Mouse (Mus musculus): Measurements from ENCODE around the gene Ntf3. TPM values are rescaled to one million over a fixed set of nuclear protein-coding genes. Genes with fewer than 3 reads are reported as not detected.

Ntf3 gene
- total RNA-seq, 2 experiments from 2014 or later, result 2.7 to 3.0 TPM

- intact Hi-C loops (cut with DNase I), result no loop called here
- peak in 1 of 2 experiments; percentile 44 for DNase-seq (ENCODE audit: low spot score in 2 of 2)
These were observed 5.0 kb downstream of the Ntf3 start for GRCm38 (mm10) chr6:126161571-126162340.

- intact Hi-C loops (cut with DNase I), result no loop called here
- DNase-seq (ENCODE audit: low spot score in 2 of 2), result no peak
These were observed 6.7 kb downstream of the Ntf3 start for GRCm38 (mm10) chr6:126160067-126160411.

GRCm38 (mm10) chr6:126159279-126160066 lies 7.2 kb downstream of the Ntf3 start:
- intact Hi-C loops (cut with DNase I), result loop anchor here (5.0 to 10.0 kb wide), 4 partner anchors 173 to 395 kb away; no protein-coding TSS in a partner anchor

GRCm38 (mm10) chr6:126155928-126156327 lies 10.8 kb downstream of the Ntf3 start:
- intact Hi-C loops (cut with DNase I), result loop anchor here (5.0 to 10.0 kb wide), 4 partner anchors 176 to 399 kb away; no protein-coding TSS in a partner anchor
- peak in 1 of 2 experiments; percentile 52 for DNase-seq (ENCODE audit: low spot score in 2 of 2)

More at GRCm38 (mm10) chr6:126159279-126160066, 7.2 kb downstream of the Ntf3 start:
- DNase-seq (ENCODE audit: low spot score in 2 of 2), result no peak

- intact Hi-C loops (cut with DNase I), result loop anchor here (5.0 to 10.0 kb wide), 4 partner anchors 220 to 400 kb away; no protein-coding TSS in a partner anchor
- peak in 1 of 2 experiments; percentile 65 for DNase-seq (ENCODE audit: low spot score in 2 of 2)
These were observed 12.2 kb downstream of the Ntf3 start for GRCm38 (mm10) chr6:126154372-126154982.

- DNase-seq (ENCODE audit: low spot score in 2 of 2), result no peak
- intact Hi-C loops (cut with DNase I), result loop anchor here (5.0 to 10.0 kb wide), 4 partner anchors 222 to 402 kb away; no protein-coding TSS in a partner anchor
These were observed 13.6 kb downstream of the Ntf3 start for GRCm38 (mm10) chr6:126153154-126153553.

- no peak for DNase-seq (ENCODE audit: low spot score in 2 of 2)
- intact Hi-C loops (cut with DNase I), result no loop called here
These were observed 23.1 kb downstream of the Ntf3 start for GRCm38 (mm10) chr6:126143659-126144058.

- DNase-seq (ENCODE audit: low spot score in 2 of 2), result no peak
- intact Hi-C loops (cut with DNase I), result no loop called here
These were observed 24.0 kb downstream of the Ntf3 start for GRCm38 (mm10) chr6:126142741-126143140.

GRCm38 (mm10) chr6:126142021-126142554 lies 24.6 kb downstream of the Ntf3 start:
- intact Hi-C loops (cut with DNase I), result no loop called here
- no peak for DNase-seq (ENCODE audit: low spot score in 2 of 2)

GRCm38 (mm10) chr6:126141472-126141871 lies 25.2 kb downstream of the Ntf3 start:
- intact Hi-C loops (cut with DNase I), result no loop called here
- no peak for DNase-seq (ENCODE audit: low spot score in 2 of 2)

- intact Hi-C loops (cut with DNase I), result no loop called here
- no peak for DNase-seq (ENCODE audit: low spot score in 2 of 2)
These were observed 25.7 kb downstream of the Ntf3 start for GRCm38 (mm10) chr6:126140961-126141360.

- no peak for DNase-seq (ENCODE audit: low spot score in 2 of 2)
- intact Hi-C loops (cut with DNase I), result no loop called here
These were observed 26.3 kb downstream of the Ntf3 start for GRCm38 (mm10) chr6:126140416-126140815.

- no peak for DNase-seq (ENCODE audit: low spot score in 2 of 2)
- intact Hi-C loops (cut with DNase I), result no loop called here
These were observed 32.4 kb downstream of the Ntf3 start for GRCm38 (mm10) chr6:126134155-126134906.

GRCm38 (mm10) chr6:126128238-126128637 lies 38.5 kb downstream of the Ntf3 start:
- DNase-seq (ENCODE audit: low spot score in 2 of 2), result no peak
- intact Hi-C loops (cut with DNase I), result no loop called here

GRCm38 (mm10) chr6:126118247-126118646 lies 48.5 kb downstream of the Ntf3 start:
- intact Hi-C loops (cut with DNase I), result no loop called here

GRCm38 (mm10) chr6:126117191-126117590 lies 49.5 kb downstream of the Ntf3 start:
- intact Hi-C loops (cut with DNase I), result no loop called here
- DNase-seq (ENCODE audit: low spot score in 2 of 2), result no peak

More at GRCm38 (mm10) chr6:126118247-126118646, 48.5 kb downstream of the Ntf3 start:
- no peak for DNase-seq (ENCODE audit: low spot score in 2 of 2)

- DNase-seq (ENCODE audit: low spot score in 2 of 2), result no peak
- intact Hi-C loops (cut with DNase I), result no loop called here
These were observed 51.6 kb downstream of the Ntf3 start for GRCm38 (mm10) chr6:126114934-126115633.
